Mouse (Mus musculus) embryonic fibroblast, embryonic 13.5 days (primary cell): ENCODE measurements around the gene Sh3d19.

ENCODE experiments used
- CTCF ChIP-seq: IDR thresholded peaks from 2 replicates; pipeline ENCODE4 v1.5.1; 2011; ENCODE audit warnings: mild to moderate bottlenecking, control low read depth, low read length, moderate library complexity, borderline replicate concordance; ENCODE audit not compliant: insufficient read depth
- POLR2A ChIP-seq: IDR thresholded peaks from 2 replicates; pipeline ENCODE4 v1.6.1; 2011; ENCODE audit warnings: low read depth, mild to moderate bottlenecking, control low read depth, low read length, moderate library complexity

DNA sequence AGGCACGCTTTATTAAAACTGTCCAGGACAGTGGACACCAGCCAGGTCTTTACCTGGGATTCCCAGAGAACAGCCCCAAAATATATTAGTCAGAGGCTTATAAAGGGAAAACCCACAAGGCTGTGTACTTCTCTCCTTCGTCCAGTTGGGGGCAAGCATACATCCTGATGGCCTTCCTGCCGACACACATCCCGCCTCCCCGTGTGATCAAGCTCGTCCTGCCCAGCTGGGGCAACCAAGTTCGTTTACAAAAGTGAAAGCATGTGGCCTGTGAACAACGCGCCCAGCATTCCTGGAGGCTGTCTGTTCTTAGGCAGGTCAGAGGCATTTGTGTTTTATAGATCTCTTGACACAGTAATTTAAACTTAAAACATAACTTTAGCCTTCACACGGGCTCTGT is 139.2 kb downstream of the Sh3d19 start:
- TF ChIP-seq CTCF (peak; percentile 55; the same call in 1 of the 2 replicates), POLR2A (no peak)
